Mouse (Mus musculus) embryonic fibroblast, embryonic 13.5 days (primary cell): ENCODE data around the gene Sspn.

ENCODE experiments used
- CTCF ChIP-seq: IDR thresholded peaks from 2 replicates; pipeline ENCODE4 v1.5.1; 2011; ENCODE audit warnings: mild to moderate bottlenecking, control low read depth, low read length, moderate library complexity, borderline replicate concordance; ENCODE audit not compliant: insufficient read depth
- POLR2A ChIP-seq: IDR thresholded peaks from 2 replicates; pipeline ENCODE4 v1.6.1; 2011; ENCODE audit warnings: low read depth, mild to moderate bottlenecking, control low read depth, low read length, moderate library complexity

GRCm38 (mm10) chr6:145973356-145973755 is 41.9 kb downstream of the Sspn start:
- TF ChIP-seq POLR2A = no peak
- TF ChIP-seq CTCF = no peak
